Mouse (Mus musculus): ENCODE measurements around the gene Egfr.

Egfr gene

GRCm38 (mm10) chr11:16776967-16777366 lies 25.0 kb downstream of the Egfr start:
- no peak for ATAC-seq (ENCODE audit: low TSS enrichment)

GRCm38 (mm10) chr11:16781604-16782003 lies 29.6 kb downstream of the Egfr start:
- no peak for ATAC-seq (ENCODE audit: low TSS enrichment)

DNA sequence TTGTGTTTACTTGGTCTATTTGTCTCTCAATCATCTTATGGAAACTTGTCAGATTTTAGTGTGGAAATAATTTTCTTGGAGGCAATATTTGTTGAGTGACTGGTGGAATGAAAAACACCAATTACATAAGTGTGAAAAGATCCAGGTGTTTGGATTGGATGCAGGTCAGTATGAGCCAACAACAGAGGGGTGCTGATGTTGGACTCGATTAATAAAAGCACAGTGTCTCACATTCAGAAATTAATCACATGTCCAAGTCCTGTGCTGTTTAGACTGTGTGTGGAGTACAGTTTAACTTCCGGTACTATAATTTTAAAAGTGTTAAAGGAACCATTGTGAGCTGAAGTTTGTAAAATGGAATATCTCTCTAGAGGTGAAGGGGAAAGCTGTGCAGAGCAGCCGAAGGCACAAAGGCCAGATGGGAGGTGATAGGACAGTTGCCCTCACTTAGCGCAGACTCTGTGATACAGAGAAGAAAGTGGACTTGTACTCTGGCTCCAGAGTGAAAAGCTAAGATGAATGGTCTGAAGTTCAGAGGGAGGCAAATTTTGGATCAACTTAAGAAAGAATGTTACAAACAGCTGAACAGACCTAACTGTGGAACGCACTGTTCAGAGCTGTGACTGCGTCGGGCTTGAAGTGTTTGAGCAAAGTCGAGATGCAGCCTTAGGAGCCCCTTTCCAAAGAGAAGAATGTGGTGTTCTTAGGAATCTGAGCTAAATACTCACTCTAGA lies 32.1 kb downstream of the Egfr start:
- ATAC-seq (ENCODE audit: low TSS enrichment) = no peak

DNA sequence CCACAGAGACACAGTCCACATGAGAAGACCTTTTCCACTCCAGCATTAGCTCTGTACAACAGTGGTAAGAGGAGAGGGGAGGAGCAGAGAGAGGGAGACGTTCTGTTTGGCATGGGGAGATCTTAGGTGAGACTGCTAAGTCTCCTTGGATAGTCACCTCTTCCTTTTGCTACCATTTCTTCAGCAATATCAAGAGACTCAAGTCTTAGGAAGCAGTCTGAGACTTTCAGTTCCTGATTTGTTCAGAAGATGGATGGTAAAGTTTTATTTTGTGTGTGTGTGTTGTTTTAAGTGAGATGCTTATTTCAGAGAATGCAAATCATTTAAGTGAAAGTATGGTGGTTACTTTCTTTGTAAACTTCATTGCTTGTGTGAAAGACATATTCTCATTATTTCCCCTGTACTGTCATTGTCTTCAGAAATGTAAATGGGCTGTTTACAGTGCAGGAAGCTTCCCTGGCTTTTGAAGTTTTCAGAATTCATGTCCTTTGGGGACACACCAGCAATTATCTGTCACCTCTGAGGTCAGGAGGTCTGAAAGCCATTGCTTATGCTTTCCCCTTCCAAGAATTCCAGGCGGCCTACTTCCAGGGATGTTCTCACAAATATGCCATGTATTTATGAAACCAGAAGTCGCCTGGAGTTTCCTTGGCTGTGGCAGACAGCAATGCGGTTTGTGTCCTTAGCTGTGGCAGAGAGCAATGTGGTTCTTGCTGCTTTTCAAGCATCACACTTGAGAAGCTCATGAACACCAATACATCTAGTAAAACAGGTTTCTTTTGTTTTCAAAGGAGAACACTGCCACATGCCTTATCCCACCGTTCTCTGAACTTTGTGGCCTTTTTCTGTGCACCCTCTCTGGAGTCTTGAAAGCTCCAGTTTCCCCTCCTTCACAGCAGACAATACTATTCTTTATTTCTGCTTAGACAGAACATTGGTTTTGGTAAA lies 40.9 kb downstream of the Egfr start:
- ATAC-seq (ENCODE audit: low TSS enrichment) = no peak

DNA sequence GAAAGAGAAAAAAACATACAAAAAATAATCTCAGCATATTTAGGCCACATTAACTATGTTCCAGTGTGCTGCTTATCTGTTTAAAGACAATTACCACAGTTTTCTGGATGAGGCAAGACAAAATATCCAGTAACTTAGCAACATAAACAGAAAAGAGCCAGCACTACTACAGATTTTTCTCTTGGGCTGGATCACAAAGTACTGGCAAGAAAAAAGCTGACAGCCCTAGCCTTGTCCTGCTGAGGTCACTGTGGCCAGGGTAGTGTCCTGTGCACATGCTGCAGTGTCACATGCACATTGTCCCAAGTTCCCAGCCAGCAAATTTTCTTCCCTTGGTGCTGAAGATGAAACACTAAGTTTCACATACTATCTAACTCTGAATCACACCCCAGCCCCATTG lies 43.0 kb downstream of the Egfr start:
- ATAC-seq (ENCODE audit: low TSS enrichment) = no peak

DNA sequence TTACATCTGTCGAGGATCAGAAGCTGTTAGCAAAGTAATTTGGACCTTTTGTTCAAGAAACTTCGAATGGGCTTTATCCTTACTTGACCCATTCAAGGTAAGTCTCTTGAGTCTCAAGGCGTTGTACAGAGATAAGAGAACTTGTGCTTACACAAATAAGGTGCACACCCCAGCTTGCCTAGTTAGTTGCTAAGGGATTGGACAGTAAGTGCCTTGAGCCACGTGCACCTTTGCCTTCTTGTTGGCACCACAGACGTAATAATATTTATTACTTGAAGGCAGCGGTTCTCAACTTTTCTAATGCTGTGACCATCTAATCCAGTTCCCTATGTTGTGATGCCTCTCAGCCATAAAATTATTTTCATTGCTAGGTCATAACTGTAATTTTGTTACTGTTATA lies 43.5 kb downstream of the Egfr start:
- ATAC-seq (ENCODE audit: low TSS enrichment) = no peak

GRCm38 (mm10) chr11:16797456-16797855 lies 45.5 kb downstream of the Egfr start:
- no peak for ATAC-seq (ENCODE audit: low TSS enrichment)

DNA sequence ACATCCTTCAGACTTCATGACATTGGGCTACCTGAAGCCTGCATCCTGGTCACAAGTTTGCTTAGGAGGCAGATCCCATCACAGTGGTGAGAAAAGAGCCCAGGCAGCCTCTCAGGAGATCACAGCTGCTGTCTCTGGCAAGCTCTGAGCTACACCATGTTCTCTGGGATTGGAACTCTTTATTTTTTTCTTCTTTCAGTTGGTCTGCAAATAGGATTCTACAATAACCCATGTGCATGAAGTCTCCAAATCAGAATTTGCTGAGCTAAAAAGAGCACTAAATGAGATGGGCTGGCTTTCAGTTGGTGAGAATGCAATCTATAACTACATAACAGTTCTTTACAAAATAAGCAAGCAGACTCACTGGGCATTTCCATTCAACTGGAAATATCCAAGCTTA lies 46.1 kb downstream of the Egfr start:
- peak; percentile 76 for ATAC-seq (ENCODE audit: low TSS enrichment)

DNA sequence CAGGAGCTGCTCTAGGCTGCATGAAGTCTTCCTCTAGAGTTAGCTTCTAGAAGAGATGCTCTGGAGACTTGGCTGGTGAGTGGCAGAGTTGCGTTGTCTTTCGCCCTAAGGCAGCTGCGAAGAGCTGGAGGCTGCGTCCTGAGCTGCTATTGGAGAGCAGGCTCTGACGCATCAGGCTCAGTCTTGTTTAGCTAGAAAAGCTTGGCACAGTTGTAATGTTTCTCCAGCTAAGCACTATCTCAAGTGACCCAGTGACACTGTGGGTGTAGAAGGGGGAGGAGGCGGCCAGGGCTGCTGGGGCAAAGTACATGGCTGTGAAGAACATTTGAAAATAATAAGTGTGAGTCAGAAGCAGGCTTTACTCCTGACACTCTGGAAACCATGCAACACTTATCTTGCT lies 48.5 kb downstream of the Egfr start:
- 0 out of 2 replicates have a peak, but pooled peaks have one; percentile 7 for ATAC-seq (ENCODE audit: low TSS enrichment)

- ATAC-seq (ENCODE audit: low TSS enrichment) = peak; percentile 82
Measured at GRCm38 (mm10) chr11:16802668-16803067, 50.7 kb downstream of the Egfr start.

DNA sequence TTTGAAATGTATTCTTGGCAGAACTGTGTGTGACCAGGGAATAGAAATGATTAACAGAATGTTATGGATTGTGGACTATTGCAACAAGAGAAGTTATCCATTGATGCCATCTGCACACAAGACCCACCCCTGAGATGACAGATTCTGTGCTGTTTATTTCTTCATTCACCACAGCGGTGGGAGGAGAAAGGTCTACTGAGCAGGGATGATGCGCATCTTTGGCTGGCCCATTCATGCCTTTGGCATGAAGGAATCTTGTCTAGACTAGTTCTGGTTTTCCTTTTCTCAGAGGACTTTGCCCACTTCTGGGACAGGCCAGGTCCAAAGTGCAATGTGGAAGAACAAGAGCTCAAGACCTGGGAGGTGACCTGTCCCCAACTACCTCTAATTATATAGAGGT lies 52.0 kb downstream of the Egfr start:
- no peak for ATAC-seq (ENCODE audit: low TSS enrichment)

DNA sequence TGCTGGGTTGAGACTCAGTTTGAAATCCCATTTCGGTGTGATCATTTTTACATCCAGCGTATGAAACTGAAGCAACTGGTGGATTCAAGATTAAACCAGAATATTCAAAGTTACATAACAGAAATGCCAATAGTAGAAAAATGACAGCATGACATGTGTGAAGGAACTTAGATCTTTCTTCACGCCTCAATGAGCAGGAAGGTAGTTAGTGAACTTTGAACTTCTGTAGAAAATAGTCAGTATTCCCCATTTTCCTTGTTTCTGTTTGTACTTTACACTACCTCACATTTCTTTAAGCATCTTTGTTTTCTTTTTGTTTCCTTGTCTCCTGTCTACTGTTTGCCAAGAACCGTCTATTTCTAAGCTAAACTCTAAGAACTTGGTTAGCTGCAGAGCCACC lies 53.9 kb downstream of the Egfr start:
- no peak for ATAC-seq (ENCODE audit: low TSS enrichment)

DNA sequence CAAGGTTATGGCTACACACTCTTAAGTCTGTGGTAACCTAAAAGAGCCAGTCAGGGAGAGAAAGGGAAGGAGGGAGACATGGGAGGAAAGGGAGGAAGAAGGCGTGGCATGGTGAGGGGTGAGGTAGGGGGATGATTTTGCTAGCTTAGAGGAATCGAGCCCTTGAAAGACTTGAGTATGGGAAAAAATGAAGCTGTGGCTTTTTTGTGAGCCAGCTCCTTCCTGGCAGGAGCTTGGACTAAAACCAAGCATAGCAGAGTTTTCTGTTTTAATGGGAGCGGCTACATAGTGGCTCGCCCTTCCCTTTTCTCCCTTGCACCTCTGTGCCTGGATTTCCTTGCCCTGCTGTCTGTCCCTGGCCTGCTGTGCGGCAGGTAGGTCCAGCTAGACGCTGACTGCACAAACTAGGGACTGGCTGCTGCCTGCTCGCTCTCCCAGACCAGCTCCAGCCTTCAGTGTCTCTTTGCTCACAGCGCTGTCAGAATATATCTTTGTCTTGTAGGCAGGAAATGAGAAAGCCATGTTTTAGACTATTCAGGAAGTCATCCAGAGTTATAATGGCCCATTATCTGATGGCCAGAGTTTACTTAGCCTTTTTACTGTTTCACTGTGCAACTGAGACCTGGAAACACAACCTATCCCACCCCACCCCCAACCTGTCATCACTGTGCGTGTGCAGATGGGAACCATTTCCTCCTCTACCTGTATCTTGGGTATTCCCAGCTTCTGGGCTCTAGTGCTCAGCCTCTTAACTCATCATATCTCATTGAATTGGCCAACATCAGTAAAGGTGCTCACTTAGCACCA lies 57.4 kb downstream of the Egfr start:
- no peak for ATAC-seq (ENCODE audit: low TSS enrichment)

DNA sequence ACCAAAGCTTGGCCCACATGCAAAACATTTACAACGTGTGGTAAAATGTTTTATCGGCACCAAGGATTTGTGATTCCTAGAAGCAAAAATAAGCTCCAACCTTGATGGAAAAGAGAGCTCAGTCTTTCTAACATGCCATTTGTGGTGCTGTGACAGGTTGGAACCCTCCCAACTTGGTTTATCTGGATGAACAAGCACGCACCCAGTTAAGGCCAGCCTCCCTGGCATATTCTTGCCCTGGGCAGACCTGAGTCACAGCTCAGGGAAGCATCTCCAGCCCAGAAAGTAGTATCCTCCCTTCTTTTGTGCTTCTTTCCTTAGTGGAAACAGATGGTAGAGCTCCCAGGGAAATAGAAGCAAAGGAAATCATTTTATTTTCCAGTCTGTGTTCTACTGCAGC lies 58.1 kb downstream of the Egfr start:
- 0 out of 2 replicates have a peak, but pooled peaks have one; percentile 39 for ATAC-seq (ENCODE audit: low TSS enrichment)

- no peak for ATAC-seq (ENCODE audit: low TSS enrichment)
Measured at GRCm38 (mm10) chr11:16813298-16813697, 61.3 kb downstream of the Egfr start.

DNA sequence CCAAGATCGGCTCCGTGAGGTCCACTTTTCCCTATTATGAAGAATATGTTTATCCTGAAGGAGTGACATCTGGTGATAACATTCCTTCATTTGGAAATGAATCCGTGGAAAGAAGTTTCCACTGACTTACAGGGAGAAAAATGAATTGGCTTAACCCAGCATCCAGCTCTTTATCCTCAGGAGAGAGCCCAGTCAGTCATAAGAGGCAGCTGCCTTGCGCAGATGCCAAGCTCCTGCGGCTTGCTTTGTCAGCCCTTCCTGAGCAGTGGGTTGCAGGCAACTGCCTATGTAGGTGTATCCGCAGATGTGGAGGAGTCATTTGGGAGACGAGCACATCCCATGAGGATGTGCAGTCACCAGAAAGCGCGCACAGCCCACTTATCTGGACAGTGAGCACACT lies 64.4 kb downstream of the Egfr start:
- ATAC-seq (ENCODE audit: low TSS enrichment) = peak; percentile 29; the same call in 1 of the 2 replicates

GRCm38 (mm10) chr11:16817336-16818034 lies 65.5 kb downstream of the Egfr start:
- ATAC-seq (ENCODE audit: low TSS enrichment) = no peak

DNA sequence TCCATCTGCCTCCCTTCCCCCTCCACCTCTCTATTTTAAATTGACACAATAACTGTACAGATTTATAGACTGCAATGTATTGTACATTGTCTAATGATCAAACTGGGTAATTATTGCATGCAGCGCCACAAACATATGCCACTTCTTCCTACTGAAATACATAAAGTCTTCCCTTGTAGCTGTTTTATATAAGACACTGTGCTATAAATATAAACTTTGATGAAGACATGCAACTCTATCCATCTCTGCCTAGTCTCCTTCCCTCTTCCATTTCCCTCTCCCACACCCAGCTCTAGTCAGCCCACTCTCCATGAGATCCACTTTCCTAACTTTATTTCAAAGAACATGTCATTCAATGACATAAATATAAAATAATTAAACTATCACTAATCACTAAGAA lies 67.4 kb downstream of the Egfr start:
- peak; percentile 77 for ATAC-seq (ENCODE audit: low TSS enrichment)

DNA sequence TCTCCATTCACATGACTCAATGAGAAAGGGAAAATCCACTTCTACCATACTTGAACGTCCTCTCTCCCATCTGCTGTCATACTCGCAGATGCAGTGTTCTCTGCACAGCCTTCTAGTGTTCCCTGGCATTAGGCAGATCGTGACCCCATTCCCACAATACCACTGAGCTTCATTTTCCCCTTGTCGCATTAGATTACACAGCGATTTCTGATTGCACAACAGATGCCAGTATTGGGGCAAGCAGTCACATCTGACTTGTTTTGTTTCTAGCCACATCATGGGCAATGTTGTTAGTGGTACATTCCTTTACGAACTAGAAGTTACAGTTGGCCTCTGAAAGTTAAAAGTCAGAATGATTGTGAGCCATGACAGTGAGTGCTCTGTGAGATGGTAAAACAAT lies 68.1 kb downstream of the Egfr start:
- no peak for ATAC-seq (ENCODE audit: low TSS enrichment)

- no peak for ATAC-seq (ENCODE audit: low TSS enrichment)
Measured at GRCm38 (mm10) chr11:16821668-16822254, 69.8 kb downstream of the Egfr start.

Data from frontal cortex, adult (tissue).